Mouse (Mus musculus) hindbrain, embryonic 12.5 days (tissue): ENCODE results near the gene Wfdc5. TPM values are rescaled to one million over a fixed set of nuclear protein-coding genes. Genes with fewer than 3 reads are reported as not detected.
"Not testable (repeated sequence)": the region's sequence is repeated elsewhere in the genome, so short reads cannot be mapped to it uniquely, and the experiment has no call there.

Source experiments
- ATAC-seq: fragments of 200-750 bp; cut with Nextera tagmentation; 2 replicates; pipeline ENCODE4 v1.8.0; 2017; ENCODE audit warnings: moderate TSS enrichment; ENCODE audit not compliant: low FRiP score
- H3K27ac ChIP-seq: fragments of 300-500 bp; sonication (generic); 2 replicates; pipeline ENCODE4 v1.5.1; 2016; ENCODE audit warnings: mild to moderate bottlenecking
- H3K27me3 ChIP-seq: fragments of 300-500 bp; sonication (generic); 2 replicates; pipeline ENCODE4 v1.6.1; 2016; ENCODE audit warnings: mild to moderate bottlenecking
- H3K36me3 ChIP-seq: fragments of 300-500 bp; sonication (generic); 2 replicates; pipeline ENCODE4 v1.6.1; 2016; ENCODE audit warnings: mild to moderate bottlenecking
- H3K4me1 ChIP-seq: fragments of 300-500 bp; sonication (generic); 2 replicates; pipeline ENCODE4 v1.6.1; 2016
- H3K4me2 ChIP-seq: fragments of 300-500 bp; sonication (generic); replicated peaks from 2 replicates; pipeline ENCODE4 v1.6.1; 2016; ENCODE audit warnings: mild to moderate bottlenecking
- H3K4me3 ChIP-seq: fragments of 300-500 bp; sonication (generic); 2 replicates; pipeline ENCODE4 v1.5.1; 2016; ENCODE audit warnings: mild to moderate bottlenecking
- H3K9ac ChIP-seq: fragments of 300-500 bp; sonication (generic); 2 replicates; pipeline ENCODE4 v1.6.1; 2016; ENCODE audit warnings: mild to moderate bottlenecking, moderate library complexity
- H3K9me3 ChIP-seq: fragments of 300-500 bp; sonication (generic); replicated peaks from 2 replicates; pipeline ENCODE4 v1.6.1; 2016; ENCODE audit warnings: mild to moderate bottlenecking
- WGBS: fragments of 180-500 bp; shearing (Covaris S2); methylation state at CpG from one replicate; pipeline ENCODE4 v1.1.7; 2016; 5-methylcytosine and 5-hydroxymethylcytosine counted together
- polyA plus RNA-seq: library from polyadenylated mRNA; unstranded; fragments of >200 nt; fragmentation: Nextera tagmentation; extraction: Ambion mirVana; gene quantifications from 2 replicates; pipeline ENCODE4 v1.2.1, GENCODE M21; 2016

The Wfdc5 gene
- polyA plus RNA-seq: not detected in 2 replicates

GRCm38 (mm10) chr2:164182692-164183255 is at the start of gene Wfdc5:
Gene Wfdc5, minus strand, starts transcription at chr2:164182742.
- H3K27ac ChIP-seq: no peak within 1 kb of the TSS
- 0 out of 2 replicates have a peak, but pooled peaks cover 4% of the 10 kb centered on the region for H3K4me1 ChIP-seq
- peaks cover 4% of the 10 kb centered on the region; the same call in 1 of the 2 replicates for H3K27me3 ChIP-seq
- WGBS: 77% methylated on average over 7 of the region's 7 CpGs
- no peak for ATAC-seq
- H3K36me3 ChIP-seq: no peaks in the 10 kb centered on the region
- H3K4me2 ChIP-seq: no peak within 1 kb of the TSS
- H3K4me3 ChIP-seq: no peak within 1 kb of the TSS
- no peak within 1 kb of the TSS for H3K9ac ChIP-seq
- H3K9me3 ChIP-seq: no peaks in the 10 kb centered on the region

- Histone ChIP-seq H3K9ac (no peak overlapping the region), H3K4me1 (no peaks in the 10 kb centered on the region), H3K4me3 (no peak overlapping the region), H3K9me3 (no peaks in the 10 kb centered on the region), H3K27ac (no peak overlapping the region), H3K27me3 (no peaks in the 10 kb centered on the region), H3K36me3 (no peaks in the 10 kb centered on the region), H3K4me2 (no peak overlapping the region)
- no peak for ATAC-seq
- 88% methylated on average over 8 of the region's 8 CpGs for WGBS
Observed at GRCm38 (mm10) chr2:164228361-164229070, 46.0 kb upstream of the Wfdc5 start.

DNA sequence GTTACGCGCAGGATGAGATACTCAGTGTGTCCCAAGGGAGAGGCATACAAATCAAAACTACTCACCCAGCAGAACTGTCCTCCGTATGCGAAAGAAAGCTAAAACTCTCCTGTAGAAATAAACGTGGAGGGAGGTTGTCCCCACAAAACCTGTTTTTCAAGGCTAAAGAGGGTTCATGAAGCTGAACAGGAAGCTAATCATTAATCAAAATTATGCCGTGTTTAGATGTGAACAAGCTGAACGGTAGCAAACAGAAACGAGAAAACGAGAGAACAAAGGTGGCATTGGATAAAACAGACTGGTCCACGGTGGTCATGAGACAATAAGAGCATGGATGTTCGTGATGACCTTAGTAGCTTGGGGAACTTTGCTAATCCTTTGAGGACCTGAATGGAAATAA is 39.0 kb upstream of the Wfdc5 start, which contains the start of gene Wfdc15b:
Gene Wfdc15b, minus strand, starts transcription at position 139 of the 400 bp plus-strand sequence.
- Histone ChIP-seq H3K4me3 (no peak within 1 kb of the TSS), H3K36me3 (no peaks in the 10 kb centered on the region), H3K4me2 (no peak within 1 kb of the TSS), H3K27me3 (no peaks in the 10 kb centered on the region), H3K9ac (no peak within 1 kb of the TSS), H3K9me3 (no peaks in the 10 kb centered on the region), H3K27ac (no peak within 1 kb of the TSS), H3K4me1 (no peaks in the 10 kb centered on the region)
- no peak for ATAC-seq
- WGBS: 80% methylated on average over 11 of the region's 11 CpGs

DNA sequence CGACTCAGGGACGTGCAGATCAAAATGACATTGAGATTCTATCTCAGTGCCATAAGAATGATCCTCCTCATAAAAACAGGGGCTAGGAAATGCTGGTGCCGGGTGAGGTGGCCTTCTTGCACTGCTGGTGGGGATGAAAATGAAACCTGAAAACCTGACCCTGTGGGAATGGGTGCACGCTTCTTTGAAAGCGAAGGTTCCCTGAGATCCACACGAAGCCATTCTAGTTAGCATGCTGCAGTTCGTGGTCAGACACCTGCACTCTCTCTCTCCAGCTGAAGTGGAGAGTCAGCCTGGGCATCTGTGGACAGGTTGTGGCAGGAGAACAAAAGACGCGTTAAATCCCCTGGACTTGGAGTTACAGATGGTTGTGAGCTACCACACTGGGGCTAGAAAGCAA is 36.8 kb upstream of the Wfdc5 start:
- Histone ChIP-seq H3K9me3 (no peaks in the 10 kb centered on the region), H3K27me3 (no peaks in the 10 kb centered on the region), H3K9ac (no peak overlapping the region), H3K4me2 (no peak overlapping the region), H3K27ac (no peak overlapping the region), H3K36me3 (no peaks in the 10 kb centered on the region), H3K4me3 (no peak overlapping the region), H3K4me1 (no peaks in the 10 kb centered on the region)
- ATAC-seq: no peak
- WGBS: 90% methylated on average over 9 of the region's 9 CpGs

DNA sequence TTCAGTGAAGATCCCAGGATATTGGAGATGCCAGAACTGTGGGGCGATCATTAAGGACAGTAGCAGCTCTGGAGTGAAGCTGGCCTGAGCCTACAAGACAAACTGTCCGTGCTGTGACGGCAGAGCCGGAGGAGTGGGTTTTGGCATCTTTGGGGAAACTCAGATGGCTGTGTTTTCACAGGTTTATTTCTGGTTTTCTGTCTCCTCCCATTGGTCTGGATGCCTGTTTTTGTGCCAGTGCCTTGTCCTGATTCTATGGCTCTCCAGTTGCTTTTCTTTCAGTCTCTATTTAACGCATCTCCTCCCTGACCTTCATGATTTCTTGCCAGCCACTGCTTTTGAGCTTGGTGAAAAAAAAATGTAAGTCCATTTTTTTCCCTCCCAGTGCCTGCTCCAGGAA is 30.2 kb upstream of the Wfdc5 start:
- H3K27me3 ChIP-seq: no peaks in the 10 kb centered on the region
- no peaks in the 10 kb centered on the region for H3K36me3 ChIP-seq
- WGBS: 94% methylated on average over 5 of the region's 5 CpGs
- no peaks in the 10 kb centered on the region for H3K4me1 ChIP-seq
- no peak overlapping the region for H3K9ac ChIP-seq
- H3K4me2 ChIP-seq: no peak overlapping the region
- no peak overlapping the region for H3K27ac ChIP-seq
- H3K9me3 ChIP-seq: no peaks in the 10 kb centered on the region
- no peak for ATAC-seq
- H3K4me3 ChIP-seq: no peak overlapping the region

DNA sequence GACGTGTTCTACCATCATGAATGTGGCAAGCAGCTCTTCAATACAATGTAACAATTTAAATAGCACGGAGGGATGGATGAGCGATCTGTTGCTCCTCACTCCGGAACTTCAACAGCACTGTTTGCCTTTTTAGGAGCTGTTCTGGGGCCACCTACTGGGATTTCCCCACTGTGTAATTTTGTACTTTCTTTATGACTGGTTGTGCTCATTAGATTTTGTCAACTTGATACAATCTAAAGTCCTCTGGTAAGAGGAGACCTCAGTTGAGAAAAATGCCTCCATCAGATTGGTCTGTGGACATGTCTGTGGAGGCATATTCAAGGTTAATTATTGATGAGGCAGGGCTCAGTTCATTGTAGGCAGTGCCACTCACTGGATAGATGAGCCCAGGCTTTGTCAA is 28.4 kb upstream of the Wfdc5 start:
- Histone ChIP-seq H3K9ac (no peak overlapping the region), H3K4me3 (no peak overlapping the region), H3K36me3 (no peaks in the 10 kb centered on the region), H3K9me3 (no peaks in the 10 kb centered on the region), H3K4me2 (no peak overlapping the region), H3K27me3 (no peaks in the 10 kb centered on the region), H3K27ac (no peak overlapping the region), H3K4me1 (no peaks in the 10 kb centered on the region)
- ATAC-seq: no peak
- 79% methylated on average over 4 of the region's 4 CpGs for WGBS

DNA sequence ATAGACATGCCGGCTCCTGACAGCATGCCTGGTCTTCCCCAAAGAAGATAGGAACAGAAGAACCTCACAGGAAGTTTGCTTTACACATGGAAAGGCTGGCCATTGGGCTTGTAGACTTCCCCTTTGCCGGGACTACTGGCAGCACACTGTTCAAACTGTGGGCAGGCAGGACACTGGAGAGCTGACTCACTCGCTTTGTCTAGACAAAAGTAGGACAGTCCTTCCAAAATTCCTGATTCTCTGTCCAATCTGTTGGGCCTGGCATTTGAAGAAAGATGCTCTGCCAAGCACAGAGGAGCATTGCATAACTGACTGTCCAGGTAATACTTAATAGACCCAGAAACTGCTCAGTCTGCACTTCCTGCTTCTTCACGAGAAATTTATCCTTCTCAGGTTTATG is 24.1 kb upstream of the Wfdc5 start:
- H3K9ac ChIP-seq: no peak overlapping the region
- no peak for ATAC-seq
- H3K27ac ChIP-seq: no peak overlapping the region
- WGBS: 86% methylated on average over 4 of the region's 4 CpGs
- no peak overlapping the region for H3K4me3 ChIP-seq
- no peak overlapping the region for H3K4me2 ChIP-seq
- no peaks in the 10 kb centered on the region for H3K4me1 ChIP-seq
- no peaks in the 10 kb centered on the region for H3K27me3 ChIP-seq
- no peaks in the 10 kb centered on the region for H3K9me3 ChIP-seq
- H3K36me3 ChIP-seq: no peaks in the 10 kb centered on the region

DNA sequence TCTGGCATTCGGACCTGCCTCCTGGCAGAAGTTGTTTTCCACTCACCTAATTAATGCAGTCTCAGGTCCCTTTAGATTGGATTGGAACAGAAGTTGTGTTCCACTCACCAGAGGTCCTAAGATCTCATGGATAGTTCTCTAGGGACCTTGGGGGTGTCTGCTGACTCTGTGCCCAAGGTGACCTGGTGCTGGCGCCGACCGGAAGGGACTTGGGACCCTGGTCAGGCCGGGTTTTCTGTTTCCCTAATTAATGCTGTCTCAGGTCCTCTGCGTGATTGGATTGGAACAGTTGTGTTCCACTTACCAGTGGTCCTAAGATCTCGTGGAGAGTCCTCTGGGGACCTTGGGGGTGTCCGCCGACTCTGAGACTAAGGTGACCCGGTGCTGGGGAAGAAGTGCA is 23.5 kb upstream of the Wfdc5 start:
- WGBS: 93% methylated on average over 10 of the region's 10 CpGs
- not testable (repeated sequence) for H3K4me2 ChIP-seq, H3K36me3 ChIP-seq, H3K27ac ChIP-seq, H3K4me3 ChIP-seq, ATAC-seq, H3K4me1 ChIP-seq, H3K9ac ChIP-seq, H3K27me3 ChIP-seq, H3K9me3 ChIP-seq

DNA sequence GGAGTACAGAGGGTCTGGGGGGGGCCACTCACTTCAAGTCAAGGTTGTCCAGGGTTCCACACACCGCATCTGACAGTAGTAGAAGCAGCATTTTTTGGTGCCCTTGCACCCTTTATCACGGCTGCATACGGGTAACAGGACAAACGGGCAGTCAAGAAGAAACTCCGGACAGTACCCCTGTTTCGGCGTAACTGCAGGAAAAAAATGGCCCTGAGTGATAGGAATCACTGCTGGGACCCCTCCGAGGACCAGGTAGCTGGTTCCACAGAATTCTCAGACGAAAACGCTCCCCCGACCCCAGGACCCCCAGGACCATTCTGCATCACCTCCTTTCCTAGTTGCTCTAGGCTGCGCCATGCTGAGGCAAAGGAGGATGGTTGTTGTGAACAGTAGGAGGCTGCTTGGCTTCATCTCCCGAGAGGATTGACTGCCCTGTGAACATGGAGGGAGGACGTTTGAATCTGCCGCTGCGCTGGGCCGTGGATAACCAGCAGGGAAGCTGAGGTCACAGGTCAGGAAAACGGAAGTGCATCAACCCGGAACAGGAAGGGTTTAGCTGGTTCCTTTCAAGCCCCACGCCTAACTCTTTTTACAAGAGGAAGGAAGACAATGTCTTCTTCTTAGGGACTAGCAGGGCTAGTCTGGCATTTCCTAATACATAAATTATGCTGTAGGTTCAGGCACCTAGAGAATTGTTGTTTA is 17.2 kb upstream of the Wfdc5 start, which contains the start of gene Wfdc15a:
Gene Wfdc15a, minus strand, starts transcription at position 505 of the 702 bp plus-strand sequence.
- Histone ChIP-seq H3K27ac (no peak within 1 kb of the TSS), H3K9me3 (no peaks in the 10 kb centered on the region), H3K4me1 (no peaks in the 10 kb centered on the region), H3K4me3 (no peak within 1 kb of the TSS), H3K36me3 (no peaks in the 10 kb centered on the region), H3K27me3 (no peaks in the 10 kb centered on the region), H3K9ac (no peak within 1 kb of the TSS), H3K4me2 (no peak within 1 kb of the TSS)
- 77% methylated on average over 20 of the region's 20 CpGs for WGBS
- ATAC-seq: no peak

GRCm38 (mm10) chr2:164196700-164196990 is 14.1 kb upstream of the Wfdc5 start:
- H3K9ac ChIP-seq: no peak overlapping the region
- H3K4me1 ChIP-seq: no peaks in the 10 kb centered on the region
- WGBS: 87% methylated on average over 5 of the region's 5 CpGs
- no peaks in the 10 kb centered on the region for H3K27me3 ChIP-seq
- no peaks in the 10 kb centered on the region for H3K9me3 ChIP-seq
- no peaks in the 10 kb centered on the region for H3K36me3 ChIP-seq
- ATAC-seq: no peak
- no peak overlapping the region for H3K27ac ChIP-seq
- no peak overlapping the region for H3K4me3 ChIP-seq
- H3K4me2 ChIP-seq: no peak overlapping the region

DNA sequence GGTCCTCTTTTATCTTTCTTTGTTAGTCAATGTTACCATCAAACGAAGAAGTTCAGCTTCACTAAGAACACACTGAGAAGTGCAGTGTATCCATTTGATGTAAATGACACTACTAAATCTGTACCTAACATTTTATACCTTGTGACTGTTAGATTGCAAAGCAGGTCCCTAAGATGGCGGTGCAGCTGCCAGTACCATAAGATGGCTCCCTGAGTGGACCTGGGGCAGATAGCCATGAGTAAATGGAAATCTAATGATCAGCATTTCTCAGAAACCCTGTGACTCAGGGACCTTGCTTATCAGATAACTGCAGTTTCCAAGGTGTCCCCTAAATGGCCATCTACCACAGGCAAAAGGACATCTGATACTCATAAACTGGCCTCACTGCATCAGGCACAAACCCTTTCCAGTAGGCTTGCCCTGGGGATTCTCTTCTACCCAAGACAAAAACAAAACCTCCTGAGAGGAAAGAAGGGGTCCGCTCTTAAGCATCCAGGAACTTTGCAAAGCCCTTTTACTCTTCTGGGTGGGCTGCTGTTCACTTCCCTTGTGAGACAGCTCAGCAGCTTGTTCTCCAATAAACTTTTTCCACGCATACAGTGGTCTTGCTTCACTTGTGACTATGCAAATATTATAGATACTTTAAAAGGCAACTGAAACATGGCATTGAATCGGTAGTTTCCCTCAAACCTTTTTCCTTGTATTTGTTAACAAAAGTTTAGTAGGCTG is 13.6 kb upstream of the Wfdc5 start:
- no peak for ATAC-seq
- 85% methylated on average over 5 of the region's 5 CpGs for WGBS

DNA sequence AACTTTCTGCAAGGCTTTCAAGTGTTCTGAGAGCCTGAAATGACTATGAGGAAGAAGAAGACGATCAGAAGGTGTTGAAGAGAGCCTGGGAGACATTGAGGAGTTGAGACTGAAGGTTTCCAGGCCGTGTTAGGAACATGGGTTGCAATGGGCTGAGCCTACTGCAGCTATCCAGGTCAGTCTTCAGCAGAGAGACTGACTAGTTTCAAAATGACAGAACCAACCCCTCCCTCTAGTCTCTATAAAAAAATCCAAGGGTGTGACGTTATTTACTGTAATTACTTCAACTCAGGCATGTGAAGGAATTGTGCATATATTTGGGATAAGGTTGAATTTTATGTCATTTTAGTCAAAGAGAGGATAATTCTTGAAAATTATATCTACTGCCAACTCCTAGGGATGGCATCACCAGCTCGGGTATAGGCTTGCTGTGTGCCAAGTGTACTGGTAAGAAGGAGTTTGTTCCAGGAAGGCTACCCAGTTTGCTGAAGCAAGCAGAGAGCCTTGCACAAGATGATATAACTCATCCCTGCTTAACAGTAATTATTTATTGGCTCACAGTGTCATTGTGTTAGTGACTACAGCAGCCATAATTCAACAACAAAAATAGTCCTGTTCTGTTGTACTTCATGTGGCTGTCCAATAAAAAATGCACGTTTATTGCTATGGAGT is 12.6 kb upstream of the Wfdc5 start:
- H3K4me2 ChIP-seq: no peak overlapping the region
- H3K4me3 ChIP-seq: no peak overlapping the region
- no peak overlapping the region for H3K27ac ChIP-seq
- no peak overlapping the region for H3K9ac ChIP-seq
- H3K36me3 ChIP-seq: no peaks in the 10 kb centered on the region
- ATAC-seq: no peak
- no peaks in the 10 kb centered on the region for H3K27me3 ChIP-seq
- no peaks in the 10 kb centered on the region for H3K4me1 ChIP-seq
- WGBS: 88% methylated on average over 5 of the region's 5 CpGs
- H3K9me3 ChIP-seq: no peaks in the 10 kb centered on the region

More for the DNA sequence above, 13.6 kb upstream of the Wfdc5 start:
- H3K4me3 ChIP-seq: no peak overlapping the region
- H3K4me2 ChIP-seq: no peak overlapping the region
- H3K4me1 ChIP-seq: no peaks in the 10 kb centered on the region
- H3K27ac ChIP-seq: no peak overlapping the region
- H3K9ac ChIP-seq: no peak overlapping the region
- no peaks in the 10 kb centered on the region for H3K27me3 ChIP-seq
- no peaks in the 10 kb centered on the region for H3K9me3 ChIP-seq
- no peaks in the 10 kb centered on the region for H3K36me3 ChIP-seq
